Mouse (Mus musculus): Measurements from ENCODE around the gene Clec4a1. TPM values are rescaled to one million over a fixed set of nuclear protein-coding genes. Genes with fewer than 3 reads are reported as not detected.

Gene Clec4a1
- 1 to 10 TPM; 1.3 to 1.9 TPM for total RNA-seq (2021)
- long read RNA-seq, experiment 1: 0 reads
- long read RNA-seq, experiment 2, partial matches to known transcripts: 0 of 2 reads
- long read RNA-seq, experiment 2, other reads (novel, unspliced or antisense): 0 of 2 reads

- DNase-seq: no peak
Measured at GRCm38 (mm10) chr6:122921451-122921850, at the start of gene Clec4a1. Gene Clec4a1, plus strand, starts transcription at chr6:122921848.

- no peak for DNase-seq
Measured at GRCm38 (mm10) chr6:122872800-122873199, 48.8 kb upstream of the Clec4a1 start.

GRCm38 (mm10) chr6:122873871-122874719, 47.6 kb upstream of the Clec4a1 start, which contains the start of gene Necap1:
Gene Necap1, plus strand, starts transcription at chr6:122874474.
- peak; percentile 93 for DNase-seq

- no peak for DNase-seq
Measured at GRCm38 (mm10) chr6:122874720-122875389, 46.8 kb upstream of the Clec4a1 start.

GRCm38 (mm10) chr6:122879141-122879735, 42.4 kb upstream of the Clec4a1 start:
- DNase-seq: no peak

GRCm38 (mm10) chr6:122879781-122880505, 41.7 kb upstream of the Clec4a1 start:
- DNase-seq: no peak

- no peak for DNase-seq
Measured at GRCm38 (mm10) chr6:122881287-122881686, 40.4 kb upstream of the Clec4a1 start.

- no peak for DNase-seq
Measured at GRCm38 (mm10) chr6:122883603-122884002, 38.0 kb upstream of the Clec4a1 start.

GRCm38 (mm10) chr6:122889599-122889998, 32.0 kb upstream of the Clec4a1 start:
- no peak for DNase-seq

- DNase-seq: no peak
Measured at GRCm38 (mm10) chr6:122892442-122893049, 29.1 kb upstream of the Clec4a1 start.

GRCm38 (mm10) chr6:122919922-122920321, 1.7 kb upstream of the Clec4a1 start:
- no peak for DNase-seq

GRCm38 (mm10) chr6:122934845-122935244, 13.2 kb downstream of the Clec4a1 start:
- DNase-seq: no peak

- no peak for DNase-seq
Measured at GRCm38 (mm10) chr6:122939618-122940017, 18.0 kb downstream of the Clec4a1 start.

- no peak for DNase-seq
Measured at GRCm38 (mm10) chr6:122946760-122947159, 25.1 kb downstream of the Clec4a1 start.

GRCm38 (mm10) chr6:122952401-122952800, 30.8 kb downstream of the Clec4a1 start, which contains the start of gene Clec4a3:
Gene Clec4a3, plus strand, starts transcription at chr6:122952515.
- DNase-seq: no peak

GRCm38 (mm10) chr6:122964562-122964961, 42.9 kb downstream of the Clec4a1 start:
- DNase-seq: no peak

GRCm38 (mm10) chr6:122969048-122969447, 47.4 kb downstream of the Clec4a1 start:
- no peak for DNase-seq
